Mouse (Mus musculus): ENCODE measurements around the gene Tead4.
"Not testable (repeated sequence)": the region's sequence is repeated elsewhere in the genome, so short reads cannot be mapped to it uniquely, and the experiment has no call there.

Tead4 gene

DNA sequence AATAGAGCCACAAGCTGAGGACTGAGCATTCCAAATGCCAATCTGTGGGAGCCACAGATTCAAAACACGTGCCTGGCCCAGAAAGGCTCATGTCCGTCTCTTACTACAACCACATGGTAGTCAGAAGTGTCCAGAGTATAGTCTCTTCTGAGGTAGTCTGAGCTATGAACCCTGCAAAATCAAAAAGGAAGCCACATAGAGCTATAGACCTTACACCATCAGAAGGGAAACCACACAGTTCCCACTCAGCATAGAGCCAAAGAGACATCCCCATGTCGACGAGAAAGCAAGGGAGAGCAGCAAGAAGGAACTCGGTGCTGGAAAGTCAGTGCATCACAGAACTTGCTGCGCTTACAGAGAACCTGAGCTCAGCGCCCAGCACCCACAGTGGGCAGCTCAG is 68.4 kb downstream of the Tead4 start:
- no peak for DNase-seq

GRCm38 (mm10) chr6:128231741-128232140 is 68.9 kb downstream of the Tead4 start:
- DNase-seq: no peak

GRCm38 (mm10) chr6:128227438-128228017 is 73.1 kb downstream of the Tead4 start:
- peak; percentile 34 for DNase-seq

DNA sequence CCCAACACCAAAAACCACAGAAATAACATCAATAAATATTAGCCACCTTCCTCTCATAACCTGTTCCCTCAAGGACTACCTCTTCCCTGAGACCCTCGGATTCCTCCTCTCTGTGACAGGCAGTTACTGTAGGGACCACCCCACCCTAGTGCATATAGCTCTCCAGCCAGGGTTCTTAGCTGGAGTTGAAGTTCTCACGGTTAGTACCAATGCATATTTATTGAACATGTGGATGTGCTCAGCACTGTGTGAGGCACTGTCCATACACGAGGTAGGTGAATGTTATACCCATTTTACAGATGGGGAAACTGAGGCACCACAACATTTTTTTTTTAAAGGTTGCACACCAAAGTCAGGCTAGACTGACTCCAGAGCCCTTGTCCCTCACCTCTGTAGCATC is 73.7 kb downstream of the Tead4 start:
- DNase-seq: no peak

DNA sequence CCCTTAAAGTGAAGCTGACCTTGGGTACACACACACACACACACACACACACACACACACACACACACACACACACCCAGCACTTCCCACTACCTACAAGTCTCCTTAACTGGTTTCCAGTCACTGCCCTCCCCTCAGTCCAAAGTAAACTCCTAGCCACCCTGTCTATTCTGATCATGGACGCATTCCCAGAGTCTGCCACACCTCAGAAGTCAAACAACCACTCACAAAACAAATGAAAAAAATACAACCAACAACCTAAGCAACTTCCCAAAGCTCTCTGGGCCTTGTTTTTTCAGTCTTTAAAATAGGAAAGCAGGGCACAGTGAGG is 74.8 kb downstream of the Tead4 start:
- no peak for DNase-seq

DNA sequence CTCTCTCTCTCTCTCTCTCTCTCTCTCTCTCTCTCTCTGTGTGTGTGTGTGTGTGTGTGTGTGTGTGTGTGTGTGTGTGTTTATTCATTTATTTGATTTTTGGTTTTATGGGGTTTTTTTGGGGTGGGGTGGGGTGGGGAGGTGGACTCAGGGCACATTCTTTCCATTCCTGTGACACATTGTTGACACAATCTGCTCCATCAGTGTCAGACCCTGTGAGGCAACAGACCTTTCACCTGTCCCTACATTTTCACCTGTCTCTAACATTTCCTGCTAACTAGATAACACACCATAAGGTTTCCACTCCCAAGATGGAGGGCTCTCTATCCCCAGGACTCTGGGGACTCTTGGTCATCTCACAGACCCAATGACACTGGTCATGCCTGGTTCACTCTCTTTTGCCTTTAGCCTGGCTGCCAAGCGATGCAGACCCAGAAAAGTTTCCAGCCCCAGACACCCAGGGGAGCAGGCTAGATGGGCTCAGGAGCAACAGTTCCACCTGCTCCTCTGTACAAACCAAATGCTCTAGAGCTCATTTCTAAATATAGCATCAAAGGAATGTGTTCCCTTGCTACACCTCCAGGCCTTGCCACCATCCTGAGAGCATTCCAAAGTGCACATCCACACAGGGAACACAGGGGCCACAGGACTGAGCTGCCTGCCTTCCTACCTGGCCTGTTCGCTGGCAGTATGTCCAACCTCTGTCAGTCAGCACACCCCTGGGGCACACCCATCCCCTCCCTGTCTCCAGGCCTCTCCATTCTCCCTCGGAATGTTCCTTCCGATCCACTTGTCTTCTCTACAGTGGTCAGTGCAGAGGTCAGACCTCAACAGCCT is 75.4 kb downstream of the Tead4 start:
- DNase-seq: no peak

- DNase-seq: no peak
Observed at GRCm38 (mm10) chr6:128223159-128223558, 77.5 kb downstream of the Tead4 start.

- not testable (repeated sequence) for DNase-seq
Observed at GRCm38 (mm10) chr6:128215004-128215403, 85.6 kb downstream of the Tead4 start.

- DNase-seq: not testable (repeated sequence)
Observed at GRCm38 (mm10) chr6:128209199-128209598, 91.4 kb downstream of the Tead4 start.

GRCm38 (mm10) chr6:128208491-128209170 is 92.0 kb downstream of the Tead4 start:
- DNase-seq: no peak

GRCm38 (mm10) chr6:128203557-128203956 is 97.1 kb downstream of the Tead4 start:
- DNase-seq: no peak

DNA sequence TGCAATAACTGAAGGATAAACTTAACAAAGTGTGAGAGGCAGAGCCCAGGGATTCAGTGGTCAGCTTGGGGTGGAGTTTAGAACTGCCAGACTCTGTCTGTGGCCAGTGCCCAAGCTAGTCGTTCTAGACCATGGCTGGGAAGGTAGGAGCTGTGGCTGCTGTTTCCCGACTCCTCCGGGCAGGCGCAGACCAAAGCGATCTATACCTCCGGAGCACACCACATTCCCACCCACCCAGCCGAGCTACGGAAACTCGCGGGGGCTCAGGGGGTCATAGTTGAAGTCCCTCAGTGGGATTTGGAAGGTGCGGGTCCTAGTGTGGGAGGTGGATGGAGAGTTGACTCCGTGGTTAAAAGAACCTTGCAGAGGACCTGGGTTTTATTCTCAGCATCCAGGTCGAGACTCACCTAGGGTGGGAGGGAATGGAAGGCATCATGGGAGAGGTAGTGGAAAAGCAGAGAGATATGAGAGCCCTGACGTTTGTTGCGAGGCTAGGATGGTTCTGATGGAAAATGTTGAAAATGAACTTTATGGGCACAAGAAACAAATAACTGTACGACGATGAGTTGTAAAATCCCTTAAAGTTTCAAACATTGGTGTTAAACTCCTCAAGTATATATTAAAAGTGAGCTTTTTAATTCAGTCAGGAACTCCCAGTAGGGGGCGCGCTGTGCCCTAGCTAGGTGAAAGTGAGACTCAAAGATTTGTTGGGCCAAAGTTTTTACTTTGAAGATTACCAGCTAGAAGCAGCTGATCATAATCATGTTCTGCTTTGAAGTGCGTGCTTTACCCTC is 99.6 kb downstream of the Tead4 start:
- DNase-seq: peak; percentile 90

DNA sequence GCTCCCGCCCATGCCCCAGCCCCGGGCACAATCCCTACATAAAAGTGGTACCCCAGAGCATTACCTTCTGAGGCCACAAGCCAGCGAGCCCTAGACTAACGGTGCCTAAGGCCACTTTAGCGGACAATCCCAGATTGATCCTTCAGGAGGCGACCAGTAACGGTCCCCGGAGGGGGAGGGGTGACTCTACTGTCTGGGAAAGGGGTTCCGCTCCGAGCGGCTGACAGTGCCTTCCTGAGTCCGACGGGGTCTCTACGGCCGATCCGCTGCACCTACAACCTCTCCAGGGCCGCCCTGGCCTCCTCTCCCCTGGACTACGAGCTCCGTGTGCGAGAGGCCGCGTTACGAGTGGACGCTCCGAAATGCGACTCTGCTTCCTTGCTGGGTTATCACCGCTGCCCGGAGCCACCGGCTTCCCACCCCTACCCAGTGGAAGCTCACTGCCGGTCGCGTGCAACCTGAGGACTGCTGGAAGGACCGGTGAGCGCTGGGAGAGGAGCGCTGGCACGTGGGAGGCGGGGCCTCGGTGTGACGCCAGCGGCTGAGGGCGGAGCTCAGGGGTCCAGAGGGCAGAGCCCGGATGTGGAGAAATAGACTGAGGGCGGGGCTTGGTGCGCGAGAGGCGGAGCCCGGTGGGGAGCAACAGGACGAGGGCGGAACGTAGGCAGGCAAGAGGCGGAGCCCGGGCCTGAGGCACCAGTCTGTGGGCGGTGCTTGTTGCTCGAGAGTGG is 100.3 kb downstream of the Tead4 start:
- DNase-seq: peak; percentile 95

DNA sequence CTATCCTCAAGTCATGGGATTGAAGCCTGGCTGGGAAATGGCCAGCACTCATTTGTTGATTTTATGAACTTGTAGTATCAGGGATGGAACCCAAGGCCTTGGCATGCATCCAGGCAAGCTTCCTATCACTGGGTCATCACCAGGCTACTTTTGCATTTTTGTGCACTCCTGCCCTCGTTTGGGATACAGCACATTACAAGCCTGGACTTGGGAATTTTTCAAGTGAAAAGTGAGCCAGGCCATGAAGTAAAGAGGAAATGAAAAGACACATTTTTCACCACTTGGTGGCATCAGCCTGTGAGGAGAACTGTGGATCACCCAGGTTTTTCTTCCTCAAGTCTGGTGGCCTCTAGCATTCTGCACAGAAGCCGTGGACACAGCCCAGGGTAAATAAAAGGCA is 117.1 kb downstream of the Tead4 start:
- DNase-seq: no peak

DNA sequence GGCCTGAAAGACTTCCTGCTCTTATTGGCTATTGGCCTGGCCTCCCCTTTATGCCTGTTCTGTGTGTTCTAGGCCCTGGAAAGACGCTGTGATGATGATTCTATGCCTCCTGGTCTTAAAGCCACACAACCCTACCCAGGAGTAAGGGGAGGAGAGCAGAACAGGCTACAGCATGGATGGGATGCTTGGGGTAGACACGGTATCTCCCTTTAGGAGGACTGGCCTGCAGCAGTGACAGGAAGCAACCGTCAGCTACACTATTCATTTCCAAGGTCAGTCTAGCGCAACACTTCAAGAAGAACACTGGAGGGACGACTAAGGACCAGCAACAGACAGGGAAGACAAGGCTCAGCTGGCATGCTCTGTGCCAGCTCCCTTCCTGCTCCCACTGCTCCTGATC is 119.4 kb downstream of the Tead4 start:
- DNase-seq: no peak

GRCm38 (mm10) chr6:128179651-128180050 is 121.0 kb downstream of the Tead4 start:
- no peak for DNase-seq

DNA sequence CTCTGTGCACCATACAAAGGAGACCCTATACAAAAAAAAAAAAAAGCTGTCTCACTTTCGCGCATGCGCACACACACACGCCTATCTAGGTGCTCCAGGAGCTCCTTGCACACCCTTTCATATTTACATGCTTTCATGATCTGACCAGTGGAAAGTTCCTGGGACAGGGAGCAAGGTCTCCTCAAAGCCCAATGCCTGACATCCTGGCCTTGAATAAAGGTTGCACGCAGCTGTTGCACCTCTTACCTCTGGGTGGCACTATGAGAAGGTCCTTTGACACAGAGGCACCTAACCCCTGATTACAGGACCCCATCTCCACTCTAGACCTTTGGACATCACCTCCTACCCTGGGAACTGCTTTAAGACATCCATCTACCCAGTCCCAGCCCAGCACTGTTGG is 121.4 kb downstream of the Tead4 start:
- no peak for DNase-seq

GRCm38 (mm10) chr6:128178681-128179080 is 121.9 kb downstream of the Tead4 start:
- DNase-seq: no peak
